Mouse (Mus musculus) liver, embryonic 14.5 days (tissue): Measurements from ENCODE around the gene Gfy.

Source experiments
- CTCF ChIP-seq: IDR thresholded peaks from 2 replicates; pipeline ENCODE4 v1.5.1; 2016; ENCODE audit warnings: antibody characterized with exemption, low read depth, control low read depth
- EP300 ChIP-seq: IDR thresholded peaks from 2 replicates; pipeline ENCODE4 v1.6.1; 2016; ENCODE audit warnings: antibody characterized with exemption, low read depth

DNA sequence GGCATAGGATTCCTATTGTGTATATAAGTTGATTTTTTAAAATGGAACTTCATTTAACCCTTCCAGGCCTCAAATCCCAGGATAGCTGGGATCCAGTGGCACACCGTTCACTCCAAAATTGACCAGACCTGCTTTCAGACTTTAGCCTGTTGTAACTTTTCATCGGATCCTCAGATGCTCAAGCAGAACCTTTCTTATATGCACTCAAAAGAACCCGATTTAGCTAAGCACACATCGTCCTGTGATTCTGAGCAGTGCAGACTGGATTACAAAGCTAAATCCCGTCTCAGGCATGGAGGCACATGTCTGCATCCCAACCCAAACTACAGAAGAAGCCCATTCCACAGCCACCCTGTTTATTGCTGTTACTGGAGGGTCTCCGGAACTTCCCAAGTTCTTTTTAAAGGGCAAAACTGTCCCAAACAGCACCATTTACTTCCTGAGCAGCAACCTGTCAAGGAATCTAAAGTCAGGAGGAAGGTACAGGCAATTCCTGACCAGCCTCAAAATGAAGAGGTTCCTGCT, 51.6 kb downstream of the Gfy start:
- TF ChIP-seq CTCF (no peak), EP300 (no peak)
